Mouse (Mus musculus) cerebellum, adult 2 months (tissue): ENCODE measurements around the gene Nap1l4. TPM values are rescaled to one million over a fixed set of nuclear protein-coding genes. Genes with fewer than 3 reads are reported as not detected.

Source experiments
- DNase-seq, 2 experiments: peaks; one replicate each; pipeline ENCODE4 v3.0.0; 2021
- H3K27ac ChIP-seq: fragments of 200-500 bp; 2 replicates; pipeline ENCODE4 v1.5.1; 2012; ENCODE audit warnings: low read length, control low read depth, inconsistent platforms; ENCODE audit not compliant: insufficient read depth
- H3K27me3 ChIP-seq: fragments of 200-500 bp; 2 replicates; pipeline ENCODE4 v1.6.1; 2012; ENCODE audit warnings: inconsistent platforms, mild to moderate bottlenecking, low read length, moderate library complexity; ENCODE audit not compliant: control insufficient read depth, insufficient read depth
- H3K4me1 ChIP-seq: fragments of 200-500 bp; 2 replicates; pipeline ENCODE4 v1.6.1; 2011; ENCODE audit warnings: low read length; ENCODE audit not compliant: control insufficient read depth, insufficient read depth
- H3K4me3 ChIP-seq: fragments of 200-500 bp; replicated peaks from 2 replicates; pipeline ENCODE3; 2011; ENCODE audit warnings: mild to moderate bottlenecking, low read depth, low read length, control low read depth; ENCODE audit not compliant: insufficient read depth
- CTCF ChIP-seq: fragments of 200-500 bp; IDR thresholded peaks from 2 replicates; pipeline ENCODE4 v1.5.1; 2011; ENCODE audit warnings: low read depth, mild to moderate bottlenecking, control low read depth, low read length, moderate library complexity, borderline replicate concordance; ENCODE audit not compliant: insufficient read depth
- POLR2A ChIP-seq: fragments of 200-500 bp; IDR thresholded peaks from 2 replicates; pipeline ENCODE4 v1.6.1; 2011; ENCODE audit warnings: low read length, control low read depth, borderline replicate concordance; ENCODE audit not compliant: insufficient read depth
- WGBS: fragments of 180-500 bp; shearing (Covaris S2); methylation state at CpG from one replicate; pipeline ENCODE4 v1.1.7; 2018; 5-methylcytosine and 5-hydroxymethylcytosine counted together
- polyA plus RNA-seq: library from polyadenylated mRNA; depleted of rRNA; stranded (reverse); fragments of >200 nt; gene quantifications from 2 replicates; pipeline ENCODE4 v1.2.3, GENCODE M21; 2012; rRNA removed

Gene Nap1l4
- polyA plus RNA-seq, 1 experiment: 185 TPM

GRCm38 (mm10) chr7:143474811-143475210 lies 74.1 kb downstream of the Nap1l4 start:
- no peaks in the 10 kb centered on the region for H3K4me1 ChIP-seq
- WGBS: 28% methylated on average over 10 of the region's 10 CpGs
- TF ChIP-seq POLR2A: no peak
- TF ChIP-seq CTCF: no peak
- H3K4me3 ChIP-seq: no peak overlapping the region
- H3K27me3 ChIP-seq: no peaks in the 10 kb centered on the region
- DNase-seq: no peak
- H3K27ac ChIP-seq: no peak overlapping the region

- Histone ChIP-seq H3K27ac (no peak within 1 kb of the TSS), H3K4me1 (no peaks in the 10 kb centered on the region), H3K4me3 (no peak within 1 kb of the TSS), H3K27me3 (no peaks in the 10 kb centered on the region)
- DNase-seq: no peak
- TF ChIP-seq POLR2A (no peak), CTCF (no peak)
- WGBS: 42% methylated on average over 4 of the region's 4 CpGs
Observed at GRCm38 (mm10) chr7:143473347-143474101, 75.4 kb downstream of the Nap1l4 start, which contains the start of gene Slc22a18. TSS of gene Slc22a18 (plus strand) at chr7:143473736.

GRCm38 (mm10) chr7:143469946-143470345 lies 79.0 kb downstream of the Nap1l4 start:
- Histone ChIP-seq H3K27me3 (peaks cover under 1% of the 10 kb centered on the region; the same call in 1 of the 2 replicates), H3K27ac (no peak overlapping the region), H3K4me1 (no peaks in the 10 kb centered on the region), H3K4me3 (no peak overlapping the region)
- 17% methylated on average over 8 of the region's 8 CpGs for WGBS
- DNase-seq: peak; percentile 52 to 71
- TF ChIP-seq CTCF (peak; percentile 82), POLR2A (no peak)

- Histone ChIP-seq H3K4me3 (no peak overlapping the region), H3K4me1 (no peaks in the 10 kb centered on the region), H3K27me3 (peaks cover 3% of the 10 kb centered on the region; the same call in 1 of the 2 replicates), H3K27ac (no peak overlapping the region)
- no peak for DNase-seq
- 26% methylated on average over 6 of the region's 6 CpGs for WGBS
- TF ChIP-seq POLR2A (no peak), CTCF (no peak)
Observed at GRCm38 (mm10) chr7:143467714-143468113, 81.2 kb downstream of the Nap1l4 start.

GRCm38 (mm10) chr7:143466099-143466677 lies 82.7 kb downstream of the Nap1l4 start:
- TF ChIP-seq POLR2A (no peak), CTCF (peak; percentile 90)
- H3K4me3 ChIP-seq: no peak overlapping the region
- H3K27ac ChIP-seq: no peak overlapping the region
- peak; percentile 57 to 81 for DNase-seq
- WGBS: 29% methylated on average over 14 of the region's 14 CpGs
- H3K27me3 ChIP-seq: peaks cover 3% of the 10 kb centered on the region; the same call in 1 of the 2 replicates
- H3K4me1 ChIP-seq: no peaks in the 10 kb centered on the region

GRCm38 (mm10) chr7:143464811-143465560 lies 83.9 kb downstream of the Nap1l4 start:
- 26% methylated on average over 56 of the region's 56 CpGs for WGBS
- H3K27me3 ChIP-seq: peaks cover 6% of the 10 kb centered on the region; the same call in 1 of the 2 replicates
- H3K4me3 ChIP-seq: no peak overlapping the region
- no peak for TF ChIP-seq CTCF
- TF ChIP-seq POLR2A: no peak
- no peak overlapping the region for H3K27ac ChIP-seq
- no peak for DNase-seq
- no peaks in the 10 kb centered on the region for H3K4me1 ChIP-seq

GRCm38 (mm10) chr7:143463865-143464415 lies 85.0 kb downstream of the Nap1l4 start:
- DNase-seq: peak; percentile 60 to 79
- Histone ChIP-seq H3K27me3 (peaks cover 10% of the 10 kb centered on the region; the same call in 1 of the 2 replicates), H3K4me3 (no peak overlapping the region), H3K27ac (no peak overlapping the region), H3K4me1 (no peaks in the 10 kb centered on the region)
- WGBS: 22% methylated on average over 11 of the region's 11 CpGs
- TF ChIP-seq CTCF (peak; percentile 88), POLR2A (no peak)

Other genes starting within 250 kb of the Nap1l4 start
- gene Cdkn1c, start 88.1 kb downstream of the Nap1l4 start, polyA plus RNA-seq: 8.2 and 12.4 TPM in 2 replicates
- gene Slc22a18, start 75.4 kb downstream of the Nap1l4 start, polyA plus RNA-seq: 0.87 and 0.90 TPM in 2 replicates
- gene Phlda2, start 46.0 kb downstream of the Nap1l4 start, polyA plus RNA-seq: not detected in 2 replicates
- gene Cars, start 51.0 kb upstream of the Nap1l4 start, polyA plus RNA-seq: 46.2 and 50.1 TPM in 2 replicates
- 0.05 TPM in 2 replicates for gene Tnfrsf26, start 79.6 kb upstream of the Nap1l4 start, polyA plus RNA-seq
- 3.6 and 3.8 TPM in 2 replicates for gene Tnfrsf22, start 100.6 kb upstream of the Nap1l4 start, polyA plus RNA-seq
- 1.5 and 3.1 TPM in 2 replicates for gene Tnfrsf23, start 136.8 kb upstream of the Nap1l4 start, polyA plus RNA-seq
- 32.4 and 35.6 TPM in 2 replicates for gene Osbpl5, start 207.9 kb upstream of the Nap1l4 start, polyA plus RNA-seq
- not detected in 2 replicates for gene Mrgprg, start 217.9 kb upstream of the Nap1l4 start, polyA plus RNA-seq
- gene Mrgpre, start 235.4 kb upstream of the Nap1l4 start, polyA plus RNA-seq: 4.0 and 4.4 TPM in 2 replicates